Mouse (Mus musculus): ENCODE measurements at regions not wholly inside any gene's neighbourhood (a gene's known extent, or its start where the extent isn't known, plus 50 kb on each side); places are given as distances from the start of the nearest gene placed in this dataset.

DNA sequence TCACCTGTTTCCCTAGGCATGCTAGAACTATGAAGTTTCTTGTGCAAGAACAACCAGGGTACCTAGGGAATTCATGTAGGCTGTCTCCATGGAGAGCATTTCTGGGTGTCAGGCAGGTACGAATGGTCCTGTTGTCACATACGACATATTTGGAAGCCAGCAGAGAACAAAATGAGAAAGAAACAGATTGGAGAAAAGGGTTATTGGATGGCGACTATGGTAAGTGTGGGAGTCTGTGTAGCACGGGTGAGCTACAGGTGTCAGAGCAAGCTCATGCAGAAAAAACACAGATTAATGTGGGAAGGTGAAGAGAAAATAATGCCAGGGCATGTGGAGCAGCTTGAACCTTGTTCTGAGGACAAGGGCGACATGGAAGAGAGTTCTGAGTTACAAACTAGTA lies 171.8 kb upstream of the Gcfc2 start:
- 89% methylated on average over 5 of the region's 5 CpGs for WGBS
- Histone ChIP-seq H3K27ac (replicated peaks) (no peak overlapping the region), H3K4me1 (replicated peaks) (no peaks in the 10 kb centered on the region), H3K27me3 (no peaks in the 10 kb centered on the region), H3K36me3 (no peaks in the 10 kb centered on the region), H3K4me3 (no peak overlapping the region), H3K9me3 (no peaks in the 10 kb centered on the region), H3K4me2 (no peak overlapping the region), H3K9ac (no peak overlapping the region)
- no peak for ATAC-seq (ENCODE audit: low read depth)

- peaks cover 6% of the 10 kb centered on the region; the same call in 1 of the 2 replicates for H3K4me1 ChIP-seq (replicated peaks)
- H3K9ac ChIP-seq: no peak overlapping the region
- no peak overlapping the region for H3K27ac ChIP-seq (replicated peaks)
- H3K36me3 ChIP-seq: no peaks in the 10 kb centered on the region
- whole genome bisulfite sequencing: 87% methylated on average over 7 of the region's 7 CpGs
- no peaks in the 10 kb centered on the region for H3K27me3 ChIP-seq
- no peaks in the 10 kb centered on the region for H3K9me3 ChIP-seq
- no peak overlapping the region for H3K4me3 ChIP-seq
- no peak for ATAC-seq (ENCODE audit: low read depth)
- no peak overlapping the region for H3K4me2 ChIP-seq
Observed at GRCm38 (mm10) chr6:81756242-81756641, 167.2 kb upstream of the Gcfc2 start.

DNA sequence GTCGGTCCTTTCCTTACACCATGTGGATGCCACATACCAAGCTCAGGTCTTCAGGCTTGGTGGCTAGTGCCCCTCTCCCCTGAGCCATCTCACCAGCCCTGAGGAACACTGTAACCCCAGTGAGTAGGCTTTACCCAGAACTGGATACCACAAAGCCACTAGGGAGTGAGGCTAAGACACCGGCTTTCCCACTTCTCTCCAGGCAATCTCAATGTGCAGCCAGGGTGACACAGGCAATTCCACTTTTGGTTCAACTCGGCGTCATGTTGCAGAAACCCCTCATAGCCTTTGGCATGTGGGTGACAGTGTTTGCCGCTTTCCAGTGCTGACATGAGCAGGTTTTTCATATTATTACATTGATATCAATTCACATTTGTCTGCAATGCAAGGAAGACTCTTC lies 164.6 kb upstream of the Gcfc2 start:
- ATAC-seq (ENCODE audit: low read depth): no peak
- Histone ChIP-seq H3K9ac (no peak overlapping the region), H3K9me3 (no peaks in the 10 kb centered on the region), H3K4me3 (no peak overlapping the region), H3K4me2 (no peak overlapping the region), H3K36me3 (no peaks in the 10 kb centered on the region), H3K27ac (replicated peaks) (no peak overlapping the region), H3K4me1 (replicated peaks) (peaks cover 6% of the 10 kb centered on the region; the same call in 1 of the 2 replicates), H3K27me3 (no peaks in the 10 kb centered on the region)
- WGBS: 85% methylated on average over 5 of the region's 5 CpGs

GRCm38 (mm10) chr6:81760181-81760580 lies 163.3 kb upstream of the Gcfc2 start:
- Histone ChIP-seq H3K4me1 (replicated peaks) (peaks cover 6% of the 10 kb centered on the region; the same call in 1 of the 2 replicates), H3K4me2 (no peak overlapping the region), H3K4me3 (no peak overlapping the region), H3K9ac (no peak overlapping the region), H3K9me3 (no peaks in the 10 kb centered on the region), H3K27ac (replicated peaks) (peak overlapping the region; percentile 38; the same call in 1 of the 2 replicates), H3K36me3 (no peaks in the 10 kb centered on the region), H3K27me3 (no peaks in the 10 kb centered on the region)
- 43% methylated on average over 2 of the region's 2 CpGs for WGBS
- ATAC-seq (ENCODE audit: low read depth): peak; percentile 90

- no peaks in the 10 kb centered on the region for H3K9me3 ChIP-seq
Observed at GRCm38 (mm10) chr6:81765831-81766230, 157.6 kb upstream of the Gcfc2 start.

DNA sequence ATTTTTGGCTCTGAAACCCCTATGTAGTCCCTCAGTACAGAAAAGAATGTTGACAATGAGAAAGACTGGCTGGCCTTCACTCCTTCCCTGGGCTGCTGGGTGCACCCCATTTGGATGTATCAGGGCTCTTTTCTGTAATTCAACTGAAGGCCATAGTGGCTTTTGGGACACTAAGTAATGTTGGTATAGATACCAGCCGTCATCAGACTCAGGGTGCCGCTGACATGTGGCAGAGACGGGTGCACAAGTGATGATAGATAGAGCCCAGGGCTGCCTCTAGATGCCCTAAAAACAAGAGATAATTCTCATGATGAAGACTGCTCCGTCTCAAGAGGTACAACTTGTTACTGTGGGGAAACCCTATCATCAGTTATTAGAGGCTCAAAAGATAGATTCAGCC lies 156.7 kb upstream of the Gcfc2 start:
- H3K4me1 ChIP-seq (replicated peaks): peaks cover 6% of the 10 kb centered on the region
- WGBS: 88% methylated on average over 4 of the region's 4 CpGs
- H3K9ac ChIP-seq: no peak overlapping the region
- H3K9me3 ChIP-seq: no peaks in the 10 kb centered on the region
- H3K27me3 ChIP-seq: no peaks in the 10 kb centered on the region
- no peak for ATAC-seq (ENCODE audit: low read depth)
- no peak overlapping the region for H3K27ac ChIP-seq (replicated peaks)
- H3K36me3 ChIP-seq: no peaks in the 10 kb centered on the region
- H3K4me2 ChIP-seq: no peak overlapping the region
- H3K4me3 ChIP-seq: no peak overlapping the region

More at GRCm38 (mm10) chr6:81765831-81766230, 157.6 kb upstream of the Gcfc2 start:
- H3K4me2 ChIP-seq: no peak overlapping the region
- no peaks in the 10 kb centered on the region for H3K36me3 ChIP-seq
- no peak overlapping the region for H3K4me3 ChIP-seq
- H3K4me1 ChIP-seq (replicated peaks): peaks cover 6% of the 10 kb centered on the region
- no peaks in the 10 kb centered on the region for H3K27me3 ChIP-seq
- 87% methylated on average over 7 of the region's 7 CpGs for WGBS
- ATAC-seq (ENCODE audit: low read depth): no peak
- H3K27ac ChIP-seq (replicated peaks): no peak overlapping the region
- no peak overlapping the region for H3K9ac ChIP-seq

DNA sequence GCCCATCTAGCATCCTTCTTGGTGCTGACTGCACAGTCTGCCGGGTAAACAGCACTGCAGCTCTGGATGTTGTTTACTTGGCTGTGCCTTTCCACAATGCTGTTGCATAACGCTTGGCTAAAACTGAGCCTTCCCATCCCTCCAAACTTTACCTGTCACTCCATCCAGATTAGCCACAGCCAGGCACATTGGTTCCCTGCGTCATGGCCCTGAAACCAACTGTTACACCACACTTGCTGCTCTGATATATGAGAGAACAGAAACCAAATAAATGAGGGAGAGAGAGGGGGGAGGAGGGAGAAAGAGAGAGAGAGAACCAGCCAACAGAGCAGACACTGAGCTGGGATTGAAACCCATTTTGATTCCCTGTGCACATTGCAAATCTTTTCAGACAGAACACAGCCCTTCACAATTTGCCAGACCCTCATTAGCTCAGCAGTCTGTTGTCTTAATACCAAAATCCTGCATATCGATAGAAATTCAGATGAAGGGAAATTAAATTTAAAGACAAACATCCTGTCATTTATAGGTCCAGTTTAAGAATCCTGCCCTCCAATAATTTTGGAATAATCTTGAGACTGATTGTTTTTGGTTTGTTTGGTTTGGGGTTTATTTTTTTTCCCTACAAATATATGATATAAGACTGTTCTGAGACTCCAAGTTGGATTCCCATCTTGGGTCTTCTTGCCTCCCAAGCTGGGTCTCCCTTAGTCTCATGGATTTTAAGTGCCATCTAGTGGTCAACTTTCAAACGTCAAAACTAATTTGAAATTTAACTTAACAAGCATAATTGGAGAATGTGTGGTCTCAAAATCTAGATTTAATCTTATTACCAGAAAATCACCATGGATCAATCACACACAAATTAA lies 154.6 kb upstream of the Gcfc2 start:
- Histone ChIP-seq H3K4me3 (no peak overlapping the region), H3K27ac (replicated peaks) (0 out of 2 replicates have a peak overlapping the region, but pooled peaks have one; percentile 38), H3K9ac (no peak overlapping the region), H3K9me3 (no peaks in the 10 kb centered on the region), H3K27me3 (no peaks in the 10 kb centered on the region), H3K4me1 (replicated peaks) (peaks cover 6% of the 10 kb centered on the region), H3K36me3 (no peaks in the 10 kb centered on the region), H3K4me2 (no peak overlapping the region)
- 54% methylated on average over 5 of the region's 5 CpGs for WGBS
- ATAC-seq (ENCODE audit: low read depth): peak; percentile 77; the same call in 1 of the 2 replicates

- 86% methylated on average over 3 of the region's 3 CpGs for WGBS
- H3K27me3 ChIP-seq: no peaks in the 10 kb centered on the region
Observed at GRCm38 (mm10) chr6:81770301-81770700, 153.2 kb upstream of the Gcfc2 start.

GRCm38 (mm10) chr6:81771862-81772261 lies 151.6 kb upstream of the Gcfc2 start:
- Histone ChIP-seq H3K9ac (no peak overlapping the region), H3K27me3 (no peaks in the 10 kb centered on the region)

More at GRCm38 (mm10) chr6:81770301-81770700, 153.2 kb upstream of the Gcfc2 start:
- Histone ChIP-seq H3K4me2 (no peak overlapping the region), H3K9me3 (no peaks in the 10 kb centered on the region), H3K4me1 (replicated peaks) (peaks cover 6% of the 10 kb centered on the region), H3K27ac (replicated peaks) (no peak overlapping the region), H3K9ac (no peak overlapping the region), H3K36me3 (no peaks in the 10 kb centered on the region), H3K4me3 (no peak overlapping the region)
- no peak for ATAC-seq (ENCODE audit: low read depth)

GRCm38 (mm10) chr6:81782131-81782530 lies 141.3 kb upstream of the Gcfc2 start:
- H3K4me1 ChIP-seq (replicated peaks): no peaks in the 10 kb centered on the region
- ATAC-seq (ENCODE audit: low read depth): no peak
- no peaks in the 10 kb centered on the region for H3K27me3 ChIP-seq
- no peak overlapping the region for H3K9ac ChIP-seq
- no peak overlapping the region for H3K27ac ChIP-seq (replicated peaks)
- H3K36me3 ChIP-seq: no peaks in the 10 kb centered on the region
- no peak overlapping the region for H3K4me2 ChIP-seq
- WGBS: 92% methylated on average over 5 of the region's 5 CpGs
- H3K4me3 ChIP-seq: no peak overlapping the region
- no peaks in the 10 kb centered on the region for H3K9me3 ChIP-seq

More at GRCm38 (mm10) chr6:81771862-81772261, 151.6 kb upstream of the Gcfc2 start:
- H3K4me2 ChIP-seq: no peak overlapping the region
- peaks cover 6% of the 10 kb centered on the region for H3K4me1 ChIP-seq (replicated peaks)
- no peaks in the 10 kb centered on the region for H3K9me3 ChIP-seq
- no peaks in the 10 kb centered on the region for H3K36me3 ChIP-seq
- no peak overlapping the region for H3K27ac ChIP-seq (replicated peaks)
- no peak for ATAC-seq (ENCODE audit: low read depth)
- H3K4me3 ChIP-seq: no peak overlapping the region

DNA sequence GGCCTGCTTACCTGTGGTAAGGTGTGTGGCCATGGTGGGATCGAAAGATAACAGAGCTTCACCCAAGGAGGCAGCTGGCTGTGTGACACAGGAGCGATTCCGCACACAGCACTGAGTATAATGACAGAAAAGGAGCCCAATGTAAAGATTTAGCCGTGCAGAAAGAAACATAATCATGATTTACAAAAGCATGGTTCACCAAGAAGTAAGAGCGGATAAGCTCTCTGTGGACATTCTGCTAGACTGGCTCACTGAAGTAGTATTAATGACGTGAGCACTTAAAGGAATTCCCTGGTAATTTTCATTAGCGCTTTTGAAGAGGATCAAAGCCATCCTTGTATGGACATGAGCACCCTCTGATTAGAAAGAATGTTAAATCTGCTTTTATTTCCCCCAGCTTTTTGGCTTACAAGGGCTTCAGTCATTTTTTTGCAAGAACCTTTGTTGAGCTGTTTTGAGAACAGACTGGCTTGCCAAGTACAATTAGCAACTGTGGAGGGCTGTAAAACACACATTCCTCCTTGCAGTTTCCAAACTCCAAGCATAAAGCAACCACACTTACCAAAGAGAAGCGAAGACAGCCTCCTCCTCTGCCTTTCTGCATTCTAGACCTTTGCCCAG lies 140.5 kb upstream of the Gcfc2 start:
- Histone ChIP-seq H3K36me3 (no peaks in the 10 kb centered on the region), H3K4me1 (replicated peaks) (no peaks in the 10 kb centered on the region), H3K9me3 (no peaks in the 10 kb centered on the region), H3K27ac (replicated peaks) (no peak overlapping the region), H3K9ac (no peak overlapping the region), H3K4me3 (no peak overlapping the region), H3K27me3 (no peaks in the 10 kb centered on the region), H3K4me2 (no peak overlapping the region)
- no peak for ATAC-seq (ENCODE audit: low read depth)
- 69% methylated on average over 8 of the region's 8 CpGs for WGBS

DNA sequence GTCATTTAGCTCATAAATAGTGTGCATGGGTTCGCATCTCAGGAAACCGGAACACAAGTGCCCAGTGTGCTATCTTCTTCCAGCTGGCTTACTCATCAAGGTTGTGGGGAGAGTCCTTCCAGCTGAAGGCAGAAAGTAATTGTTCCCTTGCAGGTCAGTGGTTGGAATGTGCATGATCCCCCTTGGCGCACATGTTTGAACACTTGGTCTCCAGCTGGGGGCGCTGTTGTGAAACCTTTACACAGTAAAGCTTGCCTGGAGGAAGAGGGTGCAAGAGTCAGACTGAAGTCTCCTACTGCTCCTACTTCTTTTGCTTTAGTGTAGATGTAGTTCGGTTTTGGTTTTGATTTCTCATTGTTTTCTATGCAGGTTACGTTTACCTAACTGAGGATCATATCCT lies 128.2 kb upstream of the Gcfc2 start:
- WGBS: 78% methylated on average over 6 of the region's 6 CpGs
- no peaks in the 10 kb centered on the region for H3K9me3 ChIP-seq
- no peak overlapping the region for H3K27ac ChIP-seq (replicated peaks)
- H3K4me1 ChIP-seq (replicated peaks): 0 out of 2 replicates have a peak, but pooled peaks cover 7% of the 10 kb centered on the region
- H3K4me3 ChIP-seq: no peak overlapping the region
- no peak for ATAC-seq (ENCODE audit: low read depth)
- H3K36me3 ChIP-seq: no peaks in the 10 kb centered on the region
- H3K27me3 ChIP-seq: no peaks in the 10 kb centered on the region
- H3K9ac ChIP-seq: no peak overlapping the region
- no peak overlapping the region for H3K4me2 ChIP-seq
